Mouse (Mus musculus): ENCODE measurements at regions not wholly inside any gene's neighbourhood (a gene's known extent, or its start where the extent isn't known, plus 50 kb on each side); places are given as distances from the start of the nearest gene placed in this dataset.

- no peaks in the 10 kb centered on the region for H3K27me3 ChIP-seq
- ATAC-seq (ENCODE audit: insufficient number of reproducible peaks, insufficient read depth, low FRiP score, low TSS enrichment, low read depth) = no peak
- no peaks in the 10 kb centered on the region for H3K9me3 ChIP-seq
- H3K4me3 ChIP-seq = no peak overlapping the region
- H3K9ac ChIP-seq = no peak overlapping the region
- H3K4me2 ChIP-seq = no peak overlapping the region
- H3K36me3 ChIP-seq = no peaks in the 10 kb centered on the region
- peaks cover 7% of the 10 kb centered on the region for H3K4me1 ChIP-seq
- H3K27ac ChIP-seq = no peak overlapping the region
These were observed 130.5 kb upstream of the Tll1 start for GRCm38 (mm10) chr8:64336546-64336945.

- Histone ChIP-seq H3K4me1 (peaks cover 7% of the 10 kb centered on the region), H3K9ac (no peak overlapping the region), H3K4me2 (no peak overlapping the region), H3K36me3 (no peaks in the 10 kb centered on the region), H3K27ac (no peak overlapping the region), H3K9me3 (no peaks in the 10 kb centered on the region), H3K27me3 (no peaks in the 10 kb centered on the region), H3K4me3 (no peak overlapping the region)
- ATAC-seq (ENCODE audit: insufficient number of reproducible peaks, insufficient read depth, low FRiP score, low TSS enrichment, low read depth) = no peak
- 10% methylated on average over 5 of the region's 5 CpGs for WGBS
These were observed 129.4 kb upstream of the Tll1 start for GRCm38 (mm10) chr8:64335495-64335894.

GRCm38 (mm10) chr8:64323985-64324384 lies 117.9 kb upstream of the Tll1 start:
- Histone ChIP-seq H3K4me1 (no peaks in the 10 kb centered on the region), H3K9me3 (no peaks in the 10 kb centered on the region), H3K27me3 (no peaks in the 10 kb centered on the region), H3K36me3 (no peaks in the 10 kb centered on the region), H3K4me3 (no peak overlapping the region), H3K9ac (no peak overlapping the region), H3K4me2 (no peak overlapping the region), H3K27ac (no peak overlapping the region)
- whole genome bisulfite sequencing = 90% methylated on average over 2 of the region's 2 CpGs
- ATAC-seq (ENCODE audit: insufficient number of reproducible peaks, insufficient read depth, low FRiP score, low TSS enrichment, low read depth) = no peak

GRCm38 (mm10) chr8:64320343-64320742 lies 114.3 kb upstream of the Tll1 start:
- WGBS = 80% methylated on average over 4 of the region's 4 CpGs
- no peak overlapping the region for H3K4me2 ChIP-seq
- ATAC-seq (ENCODE audit: insufficient number of reproducible peaks, insufficient read depth, low FRiP score, low TSS enrichment, low read depth) = no peak
- H3K27me3 ChIP-seq = no peaks in the 10 kb centered on the region
- H3K36me3 ChIP-seq = no peaks in the 10 kb centered on the region
- no peak overlapping the region for H3K27ac ChIP-seq
- no peaks in the 10 kb centered on the region for H3K9me3 ChIP-seq
- H3K4me3 ChIP-seq = no peak overlapping the region
- no peaks in the 10 kb centered on the region for H3K4me1 ChIP-seq
- H3K9ac ChIP-seq = no peak overlapping the region

GRCm38 (mm10) chr8:64319220-64319820 lies 113.2 kb upstream of the Tll1 start:
- no peaks in the 10 kb centered on the region for H3K36me3 ChIP-seq
- no peak overlapping the region for H3K9ac ChIP-seq
- H3K9me3 ChIP-seq = no peaks in the 10 kb centered on the region
- H3K4me1 ChIP-seq = no peaks in the 10 kb centered on the region
- H3K4me3 ChIP-seq = no peak overlapping the region
- 78% methylated on average over 6 of the region's 6 CpGs for WGBS
- no peak overlapping the region for H3K4me2 ChIP-seq
- ATAC-seq (ENCODE audit: insufficient number of reproducible peaks, insufficient read depth, low FRiP score, low TSS enrichment, low read depth) = no peak
- H3K27ac ChIP-seq = no peak overlapping the region
- no peaks in the 10 kb centered on the region for H3K27me3 ChIP-seq

- no peak overlapping the region for H3K4me2 ChIP-seq
- no peak for ATAC-seq (ENCODE audit: insufficient number of reproducible peaks, insufficient read depth, low FRiP score, low TSS enrichment, low read depth)
These were observed 112.6 kb upstream of the Tll1 start for GRCm38 (mm10) chr8:64318524-64319219.

GRCm38 (mm10) chr8:64317815-64318214 lies 111.7 kb upstream of the Tll1 start:
- no peaks in the 10 kb centered on the region for H3K9me3 ChIP-seq
- H3K27ac ChIP-seq = no peak overlapping the region
- no peaks in the 10 kb centered on the region for H3K36me3 ChIP-seq
- H3K9ac ChIP-seq = no peak overlapping the region
- H3K4me3 ChIP-seq = no peak overlapping the region
- ATAC-seq (ENCODE audit: insufficient number of reproducible peaks, insufficient read depth, low FRiP score, low TSS enrichment, low read depth) = no peak
- no peaks in the 10 kb centered on the region for H3K4me1 ChIP-seq
- no peak overlapping the region for H3K4me2 ChIP-seq
- H3K27me3 ChIP-seq = no peaks in the 10 kb centered on the region

More at GRCm38 (mm10) chr8:64318524-64319219, 112.6 kb upstream of the Tll1 start:
- H3K9ac ChIP-seq = no peak overlapping the region
- H3K27me3 ChIP-seq = no peaks in the 10 kb centered on the region
- no peaks in the 10 kb centered on the region for H3K9me3 ChIP-seq
- H3K36me3 ChIP-seq = no peaks in the 10 kb centered on the region
- 55% methylated on average over 10 of the region's 10 CpGs for WGBS
- no peaks in the 10 kb centered on the region for H3K4me1 ChIP-seq
- H3K4me3 ChIP-seq = no peak overlapping the region
- H3K27ac ChIP-seq = no peak overlapping the region

- 100% methylated on average over 1 of the region's 1 CpGs for WGBS
- Histone ChIP-seq H3K36me3 (no peaks in the 10 kb centered on the region), H3K27ac (no peak overlapping the region), H3K4me1 (no peaks in the 10 kb centered on the region), H3K27me3 (no peaks in the 10 kb centered on the region), H3K4me2 (no peak overlapping the region), H3K9me3 (no peaks in the 10 kb centered on the region), H3K4me3 (no peak overlapping the region), H3K9ac (no peak overlapping the region)
- no peak for ATAC-seq (ENCODE audit: insufficient number of reproducible peaks, insufficient read depth, low FRiP score, low TSS enrichment, low read depth)
These were observed 101.9 kb upstream of the Tll1 start for GRCm38 (mm10) chr8:64307995-64308394.

GRCm38 (mm10) chr8:64282806-64283205 lies 76.7 kb upstream of the Tll1 start:
- H3K4me2 ChIP-seq = no peak overlapping the region
- no peak for ATAC-seq (ENCODE audit: insufficient number of reproducible peaks, insufficient read depth, low FRiP score, low TSS enrichment, low read depth)
- no peaks in the 10 kb centered on the region for H3K27me3 ChIP-seq
- H3K9me3 ChIP-seq = no peaks in the 10 kb centered on the region
- no peaks in the 10 kb centered on the region for H3K36me3 ChIP-seq
- no peak overlapping the region for H3K27ac ChIP-seq
- WGBS = 84% methylated on average over 6 of the region's 6 CpGs
- H3K4me1 ChIP-seq = no peaks in the 10 kb centered on the region
- H3K9ac ChIP-seq = no peak overlapping the region
- H3K4me3 ChIP-seq = no peak overlapping the region

GRCm38 (mm10) chr8:64281598-64281997 lies 75.5 kb upstream of the Tll1 start:
- H3K9me3 ChIP-seq = no peaks in the 10 kb centered on the region
- H3K4me1 ChIP-seq = no peaks in the 10 kb centered on the region
- no peaks in the 10 kb centered on the region for H3K27me3 ChIP-seq
- ATAC-seq (ENCODE audit: insufficient number of reproducible peaks, insufficient read depth, low FRiP score, low TSS enrichment, low read depth) = no peak
- no peak overlapping the region for H3K4me2 ChIP-seq
- 37% methylated on average over 3 of the region's 3 CpGs for WGBS
- H3K36me3 ChIP-seq = no peaks in the 10 kb centered on the region
- no peak overlapping the region for H3K4me3 ChIP-seq
- no peak overlapping the region for H3K9ac ChIP-seq
- H3K27ac ChIP-seq = no peak overlapping the region

- no peak overlapping the region for H3K9ac ChIP-seq
- H3K4me3 ChIP-seq = no peak overlapping the region
- H3K27me3 ChIP-seq = no peaks in the 10 kb centered on the region
- no peak overlapping the region for H3K27ac ChIP-seq
- H3K9me3 ChIP-seq = no peaks in the 10 kb centered on the region
- H3K4me2 ChIP-seq = no peak overlapping the region
- no peaks in the 10 kb centered on the region for H3K4me1 ChIP-seq
- no peaks in the 10 kb centered on the region for H3K36me3 ChIP-seq
- no peak for ATAC-seq (ENCODE audit: insufficient number of reproducible peaks, insufficient read depth, low FRiP score, low TSS enrichment, low read depth)
These were observed 74.3 kb upstream of the Tll1 start for GRCm38 (mm10) chr8:64280391-64280790.

GRCm38 (mm10) chr8:64276058-64276457 lies 70.0 kb upstream of the Tll1 start:
- no peaks in the 10 kb centered on the region for H3K4me1 ChIP-seq
- 69% methylated on average over 6 of the region's 6 CpGs for WGBS
- no peaks in the 10 kb centered on the region for H3K36me3 ChIP-seq
- H3K4me2 ChIP-seq = no peak overlapping the region
- no peaks in the 10 kb centered on the region for H3K27me3 ChIP-seq
- H3K9ac ChIP-seq = no peak overlapping the region
- H3K4me3 ChIP-seq = no peak overlapping the region
- no peak for ATAC-seq (ENCODE audit: insufficient number of reproducible peaks, insufficient read depth, low FRiP score, low TSS enrichment, low read depth)
- no peak overlapping the region for H3K27ac ChIP-seq
- H3K9me3 ChIP-seq = no peaks in the 10 kb centered on the region

Data from embryonic facial prominence, embryonic 13.5 days (tissue).